Mouse (Mus musculus) CD4-positive helper T cell, adult 2 months (primary cell): ENCODE measurements around the gene Tsc22d2.

Experiments
- DNase-seq: peaks from one replicate; pipeline ENCODE4 v3.0.0-alpha.2; 2012; ENCODE audit warnings: low read depth, missing footprints, low spot score

Tsc22d2 gene

DNA sequence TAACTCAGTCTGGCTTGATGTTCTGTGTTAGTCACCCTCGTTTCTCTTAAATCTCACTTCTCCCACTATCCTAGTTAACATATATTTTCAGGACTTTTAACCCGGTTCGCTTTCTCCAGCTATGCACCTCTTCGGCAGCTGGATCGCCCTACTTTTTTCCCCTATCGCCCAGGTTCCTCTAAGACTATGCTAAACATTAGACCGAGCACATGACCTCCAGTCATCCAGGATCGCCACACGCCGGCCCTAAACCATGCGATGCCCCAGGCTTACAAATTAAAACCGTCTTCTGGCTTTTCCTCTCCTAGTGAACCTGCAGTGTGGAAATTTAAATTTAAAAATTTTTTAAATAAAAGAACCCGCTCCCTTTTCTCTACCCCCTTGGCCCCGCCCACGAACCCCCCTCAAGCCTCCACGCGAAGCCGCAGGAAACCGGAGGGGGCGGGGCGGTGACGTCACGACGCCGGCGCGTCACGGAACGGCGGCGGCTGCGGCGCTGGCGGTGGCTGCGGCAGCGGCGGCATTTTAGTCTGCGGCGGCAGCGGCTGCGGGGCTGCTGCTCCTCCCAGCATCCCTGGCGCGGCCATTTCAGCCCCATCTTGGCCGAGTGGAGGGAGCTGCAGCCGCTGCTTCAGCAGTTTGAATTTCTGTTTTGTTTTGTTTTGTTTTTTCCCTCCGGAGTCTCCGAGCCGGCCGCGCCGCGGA lies at the start of gene Tsc22d2:
Gene Tsc22d2, plus strand, starts transcription at position 482 of the 705 bp plus-strand sequence.
- peak; percentile 95 for DNase-seq

DNA sequence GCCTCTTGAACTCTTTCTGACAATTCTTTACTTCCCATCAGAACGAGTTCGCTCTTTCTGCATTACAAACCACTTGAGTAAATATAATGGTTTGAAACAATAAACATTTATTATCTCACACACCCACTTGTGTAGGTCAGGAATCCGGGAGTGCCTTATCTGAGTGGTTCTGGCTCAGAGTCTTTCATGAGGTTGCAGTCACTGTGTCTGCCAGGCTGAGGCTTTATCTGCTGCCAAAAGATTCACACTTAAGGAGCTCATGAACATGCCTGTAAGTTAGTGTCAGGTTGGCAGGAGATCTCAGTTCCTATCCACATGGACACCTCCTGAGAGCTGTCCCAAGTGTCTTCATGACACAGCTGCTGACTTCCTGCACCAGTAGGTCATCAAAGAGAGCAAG lies 47.8 kb upstream of the Tsc22d2 start:
- peak; percentile 3 for DNase-seq

GRCm38 (mm10) chr3:58370811-58371210 lies 43.7 kb upstream of the Tsc22d2 start:
- no peak for DNase-seq

DNA sequence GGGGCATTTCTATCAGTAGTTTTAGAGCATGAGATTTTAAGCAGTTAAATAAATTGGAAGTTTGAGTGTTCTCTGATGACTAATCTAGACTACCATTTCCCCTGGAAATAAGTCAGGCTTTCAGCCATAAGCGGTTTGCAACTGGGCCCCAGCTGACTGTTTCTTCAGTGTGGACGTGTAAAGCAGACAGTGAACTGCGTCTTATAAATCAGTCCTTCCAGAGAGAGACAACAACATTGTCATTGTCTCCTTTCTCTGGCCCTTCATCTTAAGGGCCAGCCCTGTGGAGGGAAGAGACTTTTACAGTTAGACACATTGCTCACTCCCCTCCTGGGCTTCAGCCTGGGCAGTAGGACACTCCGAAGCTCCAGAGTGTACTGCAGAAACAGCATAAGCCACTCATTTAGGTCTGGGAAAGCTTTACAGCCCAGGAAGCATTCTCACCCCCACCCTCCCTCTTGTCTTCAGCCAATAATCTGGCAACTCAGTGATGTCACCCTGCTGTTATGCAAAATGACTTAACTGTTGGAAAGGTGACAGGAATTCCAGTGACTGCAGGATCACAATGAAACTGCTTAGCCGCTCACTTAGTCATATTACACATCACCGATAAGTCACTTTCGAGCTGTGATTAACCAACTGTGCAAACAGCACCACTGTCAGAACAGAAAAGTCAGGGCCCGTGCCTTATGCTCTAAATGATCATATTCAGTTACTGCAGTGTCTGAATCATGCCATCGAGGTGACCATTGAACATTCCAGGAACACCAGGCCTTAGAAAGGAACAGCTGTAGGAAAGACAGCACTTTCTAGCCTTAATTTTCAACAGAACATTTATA lies 42.2 kb upstream of the Tsc22d2 start:
- no peak for DNase-seq

GRCm38 (mm10) chr3:58372905-58373208 lies 41.7 kb upstream of the Tsc22d2 start:
- DNase-seq: no peak

- DNase-seq: no peak
Observed at GRCm38 (mm10) chr3:58374281-58374680, 40.2 kb upstream of the Tsc22d2 start.

GRCm38 (mm10) chr3:58376713-58377112 lies 37.8 kb upstream of the Tsc22d2 start:
- DNase-seq: no peak

- DNase-seq: no peak
Observed at GRCm38 (mm10) chr3:58377589-58378134, 36.9 kb upstream of the Tsc22d2 start.

DNA sequence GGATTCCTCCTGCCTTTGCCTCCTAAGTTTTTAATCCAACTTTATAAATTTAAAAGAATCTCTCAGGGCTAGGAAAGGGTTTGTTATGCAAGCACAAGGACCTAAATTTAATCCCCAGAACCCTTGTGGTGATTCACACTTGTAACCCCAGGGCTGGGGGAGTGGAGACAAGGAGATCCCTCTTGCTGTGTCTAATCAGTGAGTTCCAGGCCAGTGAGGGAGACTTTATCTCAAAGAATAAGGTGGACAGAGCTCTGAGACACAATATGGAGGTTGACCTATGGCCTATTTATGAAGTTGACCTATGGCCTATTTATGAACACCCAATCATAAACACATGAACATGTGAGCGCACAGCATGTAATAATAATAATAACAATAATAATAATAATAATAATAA lies 31.8 kb upstream of the Tsc22d2 start:
- no peak for DNase-seq

DNA sequence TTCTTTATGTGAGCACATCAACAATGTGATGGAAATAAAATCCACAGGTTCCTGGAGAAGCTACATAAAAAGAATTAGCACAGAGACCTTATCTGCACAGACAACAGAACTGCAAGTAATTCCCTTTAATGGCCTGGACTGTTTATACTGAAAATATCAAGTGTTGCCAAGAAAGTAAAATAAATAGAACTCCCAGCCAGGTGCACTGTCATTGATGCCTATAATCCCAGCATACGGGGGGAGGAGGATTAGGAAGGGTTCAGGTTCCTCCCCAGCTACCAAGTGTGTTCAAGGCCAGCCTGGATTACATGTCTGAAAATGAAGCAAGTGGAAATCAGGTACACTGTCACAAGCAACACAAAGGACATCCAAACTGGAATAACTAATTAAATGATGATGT lies 29.5 kb upstream of the Tsc22d2 start:
- no peak for DNase-seq

DNA sequence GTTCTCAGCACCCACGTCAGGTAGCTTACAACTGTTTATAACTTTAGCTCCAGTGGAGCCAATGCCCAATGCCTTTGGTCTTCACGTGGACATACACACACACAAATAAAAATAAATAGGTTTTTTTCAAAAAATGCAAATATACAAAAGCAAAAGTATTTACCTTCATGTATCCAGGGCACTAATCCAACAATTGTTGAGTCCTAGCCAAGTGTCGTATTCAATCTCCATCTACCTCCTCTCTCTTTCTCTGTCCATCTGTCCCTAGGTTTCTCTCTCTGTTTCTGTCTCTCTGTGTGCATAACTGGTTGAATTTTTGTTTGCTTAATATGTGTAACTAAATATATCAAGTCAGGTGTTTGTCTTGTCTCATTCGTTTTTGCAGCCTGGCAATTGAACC lies 25.8 kb upstream of the Tsc22d2 start:
- DNase-seq: no peak

GRCm38 (mm10) chr3:58398541-58398940 lies 16.0 kb upstream of the Tsc22d2 start:
- no peak for DNase-seq

- DNase-seq: no peak
Observed at GRCm38 (mm10) chr3:58399931-58400330, 14.6 kb upstream of the Tsc22d2 start.

DNA sequence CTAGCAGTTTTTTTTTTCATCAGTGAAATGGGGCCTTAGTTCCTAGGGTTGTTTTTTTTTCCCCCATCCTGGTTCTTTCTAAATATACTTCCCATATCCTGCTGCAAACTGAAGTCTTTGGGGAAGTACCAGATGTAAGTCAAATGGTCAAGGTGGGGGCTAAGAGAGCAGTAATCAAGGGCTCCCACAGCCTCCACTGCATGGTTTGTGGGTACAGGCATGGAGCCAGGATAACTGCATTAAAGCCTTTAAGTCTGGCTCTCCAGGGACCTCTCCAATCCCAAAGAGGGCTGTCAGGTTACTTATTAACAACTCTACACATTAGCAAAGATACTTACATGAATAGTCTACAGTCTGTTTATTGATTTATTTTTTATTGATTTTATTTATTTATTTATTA lies 2.8 kb upstream of the Tsc22d2 start:
- DNase-seq: no peak

DNA sequence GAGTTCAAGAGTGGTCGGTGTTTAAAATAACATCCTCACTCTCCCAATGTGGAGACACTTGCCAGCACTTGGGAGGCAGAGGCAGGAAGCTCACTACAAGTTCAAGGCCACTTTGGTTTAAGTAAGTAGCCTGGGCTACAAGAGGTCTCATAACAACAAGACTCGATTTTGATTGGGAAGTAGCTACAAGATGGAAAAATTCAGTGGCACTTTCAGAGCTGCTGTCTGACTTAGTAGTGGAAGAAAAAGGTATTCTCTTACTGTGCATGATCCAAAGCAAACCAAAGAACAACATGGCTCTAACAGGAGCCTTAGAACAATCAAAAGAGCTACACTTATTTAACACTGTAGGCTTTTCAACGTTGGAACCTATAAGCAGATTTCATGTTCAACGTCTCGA lies 844 bp upstream of the Tsc22d2 start:
- peak; percentile 28 for DNase-seq

- DNase-seq: peak; percentile 67
Observed at GRCm38 (mm10) chr3:58414986-58415883, 720 bp downstream of the Tsc22d2 start.

GRCm38 (mm10) chr3:58415884-58416725 lies 1.6 kb downstream of the Tsc22d2 start:
- DNase-seq: peak; percentile 84

- peak; percentile 47 for DNase-seq
Observed at GRCm38 (mm10) chr3:58416726-58417437, 2.4 kb downstream of the Tsc22d2 start.

DNA sequence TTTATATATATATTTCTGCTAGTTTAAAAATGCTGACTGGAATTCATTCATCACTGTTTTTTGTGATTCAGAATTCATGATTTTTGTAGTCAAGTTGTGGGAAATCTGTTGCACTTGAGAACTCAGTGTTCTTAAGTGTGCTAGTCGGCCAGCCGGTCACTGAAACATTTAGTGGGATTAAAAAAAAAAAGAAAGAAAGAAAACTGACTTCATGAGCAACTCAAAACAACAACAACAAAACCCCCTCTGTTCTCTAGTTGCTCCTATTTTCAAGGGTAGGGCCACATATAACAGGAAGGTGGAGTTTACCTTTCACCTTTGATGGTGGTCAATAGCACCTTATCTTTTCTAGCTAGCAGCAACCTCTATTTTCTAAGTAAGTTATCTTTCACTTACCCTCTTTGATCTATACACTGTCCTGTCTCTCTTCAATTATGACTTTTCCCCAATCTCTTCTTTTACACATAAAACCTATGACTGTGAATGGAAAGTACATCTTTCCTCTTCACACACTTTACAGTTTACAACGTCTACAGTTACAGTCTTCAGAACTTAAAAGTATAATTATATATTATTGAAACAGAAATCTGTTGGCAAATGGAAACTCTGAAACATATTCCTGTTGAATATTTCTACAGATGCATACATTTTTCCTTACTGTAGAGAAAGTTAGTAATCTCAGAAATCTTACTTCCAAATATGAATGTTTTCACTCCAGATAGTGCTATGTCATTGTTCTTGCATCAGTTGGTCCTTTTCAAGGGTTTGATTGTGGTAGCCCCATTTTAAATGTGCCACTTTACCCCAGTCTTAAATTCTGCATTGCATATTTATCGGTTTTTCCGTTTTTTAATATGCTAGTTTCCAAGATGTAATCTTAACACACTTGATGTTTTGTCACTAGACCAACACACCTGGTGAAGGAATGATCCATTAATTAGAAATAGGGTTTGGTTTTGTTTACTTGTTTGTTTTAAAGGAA lies 4.5 kb downstream of the Tsc22d2 start:
- peak; percentile 26 for DNase-seq
